Mouse (Mus musculus): Measurements from ENCODE around the gene Rnf224. TPM values are rescaled to one million over a fixed set of nuclear protein-coding genes. Genes with fewer than 3 reads are reported as not detected.

Rnf224 gene
- polyA plus RNA-seq, 2 experiments from 2014 or later = not detected

- ATAC-seq = no peak
Measured at GRCm38 (mm10) chr2:25225811-25226379, 10.7 kb downstream of the Rnf224 start.

DNA sequence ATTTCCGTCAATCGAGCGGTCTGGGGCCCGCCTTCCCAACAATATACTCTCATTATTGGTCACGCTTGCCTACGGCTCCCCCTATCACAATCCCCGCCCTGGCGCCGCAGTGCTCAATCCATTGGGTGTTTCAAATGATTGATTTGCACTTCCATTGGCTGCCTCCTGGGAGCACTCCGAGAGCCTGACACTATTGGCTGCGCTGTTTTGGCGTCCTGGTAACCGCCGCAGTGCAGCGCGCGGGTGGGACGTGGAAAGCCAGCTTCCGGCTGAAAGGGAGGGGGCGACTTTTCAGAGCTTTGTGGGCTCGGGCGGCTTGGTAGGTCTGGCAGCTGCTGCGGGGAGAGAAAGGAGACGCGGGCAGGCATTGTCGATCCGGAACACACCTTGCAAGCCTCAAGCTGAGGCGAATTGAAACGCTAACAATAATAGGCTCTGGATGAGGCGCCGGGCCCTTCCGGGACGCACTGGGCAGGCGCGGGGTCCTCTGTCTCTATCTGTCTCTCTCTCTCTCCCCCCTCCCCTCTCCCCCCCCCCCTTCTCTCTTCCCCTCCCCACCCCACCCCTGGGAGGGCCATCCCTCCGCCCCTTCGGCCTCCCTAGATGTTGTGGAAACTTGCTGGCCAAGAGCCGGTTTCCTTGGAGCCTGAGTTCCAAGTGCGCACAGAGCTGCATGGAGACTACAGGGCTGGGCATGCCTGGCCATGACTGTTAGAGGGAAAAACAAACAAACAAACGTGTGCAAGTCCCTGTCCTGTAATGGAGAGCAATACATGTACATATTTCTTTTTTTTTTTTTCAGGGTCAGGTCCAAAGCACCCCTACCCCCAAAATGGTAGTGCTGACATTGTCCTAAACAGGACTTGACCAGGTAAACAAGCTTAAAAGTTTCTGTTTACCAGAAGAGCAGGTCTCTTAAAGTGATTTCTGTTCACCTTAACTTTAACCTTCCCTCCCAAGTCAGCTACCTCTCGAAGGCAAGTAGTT lies 11.5 kb downstream of the Rnf224 start:
- peak; percentile 86 for ATAC-seq

- no peak for ATAC-seq
Measured at GRCm38 (mm10) chr2:25224492-25224765, 12.2 kb downstream of the Rnf224 start, which contains the start of gene Tubb4b. TSS of gene Tubb4b (minus strand) at chr2:25224702.

- peak; percentile 12 for ATAC-seq
Measured at GRCm38 (mm10) chr2:25223681-25224491, 12.7 kb downstream of the Rnf224 start.

- ATAC-seq = no peak
Measured at GRCm38 (mm10) chr2:25221331-25221772, 15.2 kb downstream of the Rnf224 start.

GRCm38 (mm10) chr2:25218445-25218844 lies 18.1 kb downstream of the Rnf224 start, which contains the start of gene Fam166a:
TSS of gene Fam166a (plus strand) at chr2:25218745.
- ATAC-seq = no peak

DNA sequence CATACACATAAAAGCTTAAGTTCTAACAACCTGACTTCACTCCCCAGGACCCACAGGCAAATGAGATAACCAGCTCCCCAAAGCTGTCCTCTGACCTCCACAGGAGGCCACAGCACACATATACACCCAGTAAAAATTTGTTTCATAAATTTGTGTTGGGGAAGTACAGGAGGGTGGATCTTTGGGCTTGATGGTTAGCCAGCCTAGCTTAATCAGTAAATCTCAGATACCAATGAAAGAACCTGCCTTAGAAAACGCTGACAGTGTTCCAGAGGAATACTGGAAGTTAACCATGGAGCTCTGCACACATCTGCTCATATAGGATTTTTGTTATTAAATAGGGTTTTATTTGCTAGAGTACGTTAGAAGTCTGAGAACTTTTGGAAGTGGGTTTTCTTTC lies 18.9 kb downstream of the Rnf224 start:
- no peak for ATAC-seq

DNA sequence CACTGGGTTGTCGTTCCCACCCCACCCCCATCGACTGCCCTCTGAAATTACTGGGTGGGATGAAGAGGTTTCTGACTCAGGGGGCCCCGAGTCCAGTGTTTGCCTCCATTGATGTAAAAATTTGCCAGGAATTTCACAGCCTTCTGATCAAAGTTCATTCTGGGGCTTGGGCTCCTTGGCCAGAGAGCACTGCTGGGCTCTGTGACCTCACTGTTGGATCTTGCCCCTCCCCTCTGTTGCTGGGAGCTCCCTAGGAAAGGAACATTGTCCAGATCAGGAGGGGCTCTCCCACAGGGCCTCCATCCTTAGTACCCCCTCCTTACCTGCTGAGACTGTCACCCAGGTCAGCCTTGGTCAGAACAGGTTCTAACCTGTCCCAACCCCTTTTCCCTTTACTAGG lies 22.1 kb downstream of the Rnf224 start, which contains the start of gene Stpg3:
Gene Stpg3 (minus strand): TSS at position 194 of the 400 bp plus-strand sequence.
- ATAC-seq = no peak

GRCm38 (mm10) chr2:25213266-25213865 lies 23.2 kb downstream of the Rnf224 start:
- no peak for ATAC-seq

GRCm38 (mm10) chr2:25211121-25211670 lies 25.4 kb downstream of the Rnf224 start, which contains the start of gene Nelfb:
TSS of gene Nelfb (minus strand) at chr2:25211489.
- peak; percentile 98 for ATAC-seq

- ATAC-seq = peak; percentile 20
Measured at GRCm38 (mm10) chr2:25210686-25211085, 25.9 kb downstream of the Rnf224 start.

- ATAC-seq = no peak
Measured at GRCm38 (mm10) chr2:25207593-25207992, 29.0 kb downstream of the Rnf224 start.

DNA sequence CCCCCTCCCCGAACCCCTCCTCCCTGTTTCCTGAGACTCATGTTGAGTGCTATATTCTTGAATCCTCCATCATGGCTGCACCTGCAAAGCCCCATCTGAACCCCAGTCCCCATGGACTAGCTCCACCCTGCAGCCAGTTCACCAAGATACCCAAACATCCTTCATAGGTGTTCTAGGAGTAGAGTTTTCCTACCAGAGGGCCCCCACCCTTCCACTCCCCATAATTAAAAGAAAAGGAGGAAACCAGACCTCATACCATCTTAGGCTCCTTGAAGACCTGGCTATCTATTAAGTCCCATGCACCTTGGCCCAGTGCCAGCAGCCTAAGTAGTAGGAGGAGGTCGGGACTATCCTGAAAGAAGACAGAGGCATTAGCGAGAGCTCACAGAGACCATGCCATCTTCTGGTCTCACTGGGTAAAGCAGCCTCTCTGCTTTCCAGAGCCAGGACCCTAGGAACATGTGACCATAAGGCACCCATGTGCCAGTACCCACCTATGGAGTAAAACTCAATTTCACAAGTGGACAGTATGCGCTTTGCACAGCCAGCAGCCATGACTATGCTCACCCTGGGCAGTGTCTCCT lies 32.9 kb downstream of the Rnf224 start:
- no peak for ATAC-seq

DNA sequence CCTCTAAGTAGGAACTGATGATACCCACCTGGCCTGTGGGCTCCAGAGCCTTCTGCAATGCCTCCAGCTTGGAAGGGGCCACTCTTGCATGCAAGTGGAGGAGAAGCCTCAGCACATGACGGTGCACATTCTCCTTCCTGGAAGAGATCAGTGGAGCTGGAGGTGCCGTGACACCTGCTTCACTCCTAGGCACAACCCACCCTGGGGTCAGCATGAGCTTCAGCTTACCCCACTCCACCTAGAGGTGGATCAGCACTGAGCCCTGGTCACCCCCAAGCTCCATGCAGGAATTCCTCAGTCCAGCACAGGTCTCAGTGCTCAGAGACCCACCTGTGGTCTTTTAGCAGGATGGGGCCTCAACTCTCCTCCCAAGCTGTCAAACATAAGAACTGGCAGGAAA lies 36.0 kb downstream of the Rnf224 start:
- ATAC-seq = no peak

GRCm38 (mm10) chr2:25197946-25198345 lies 38.6 kb downstream of the Rnf224 start:
- no peak for ATAC-seq

DNA sequence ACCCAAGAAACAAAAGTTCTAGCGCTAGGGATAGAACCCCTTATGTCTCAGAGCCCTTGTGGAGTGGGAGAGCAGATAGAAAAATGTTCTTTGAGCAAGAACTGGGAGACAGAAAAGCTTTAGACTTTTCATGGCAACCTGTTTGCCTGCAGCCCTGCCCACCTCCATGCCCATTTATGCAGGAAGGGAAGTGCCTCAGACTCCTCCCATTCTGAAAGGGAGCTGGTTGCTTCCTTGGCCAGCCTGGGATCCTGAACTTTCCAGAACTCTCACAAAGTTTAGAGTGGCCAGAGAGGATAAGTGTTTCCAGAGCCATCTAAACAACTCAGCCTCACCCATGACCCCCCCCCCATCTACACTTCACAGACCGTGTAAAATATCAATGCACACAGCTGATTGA lies 39.4 kb downstream of the Rnf224 start:
- ATAC-seq = no peak

DNA sequence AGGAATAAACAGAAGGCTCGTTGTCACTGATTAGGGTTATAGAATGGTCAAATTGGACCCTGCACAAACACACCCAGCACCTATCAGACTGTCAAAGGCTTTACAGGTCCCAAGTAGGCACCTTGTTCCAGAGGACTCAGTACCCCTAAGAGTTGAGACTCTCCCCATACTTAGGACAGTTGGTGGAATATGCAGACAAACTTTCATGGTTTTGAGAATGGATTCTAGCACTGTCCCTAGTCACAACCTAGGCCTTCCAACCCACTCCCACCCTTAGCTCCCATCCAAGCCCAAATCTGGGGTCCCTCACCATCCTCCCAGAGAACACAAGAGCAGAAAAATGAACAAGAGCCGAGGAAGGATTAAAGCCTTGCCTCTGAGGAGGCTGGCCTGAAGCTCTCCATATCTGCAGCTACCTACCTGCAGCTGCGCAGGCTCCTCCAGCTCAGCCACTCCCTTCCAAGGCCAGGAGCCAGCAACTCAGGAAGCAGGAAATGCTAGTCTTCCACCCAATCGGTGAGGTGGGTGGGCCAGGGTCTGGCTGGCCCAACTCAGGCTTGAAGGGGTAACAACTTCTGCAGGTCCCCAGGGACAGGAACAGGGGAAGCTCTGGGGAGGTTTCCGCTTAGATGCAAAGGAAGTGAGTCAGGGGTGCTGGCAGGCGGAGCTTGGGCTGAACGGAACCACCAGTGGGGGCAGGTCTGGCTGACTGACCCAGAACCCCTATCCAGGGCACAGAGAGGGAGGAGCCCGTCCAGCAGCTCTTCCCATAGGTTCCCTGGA lies 40.2 kb downstream of the Rnf224 start, which contains the start of gene Tor4a:
Gene Tor4a (minus strand): TSS at position 715 of the 783 bp plus-strand sequence.
- ATAC-seq = peak; percentile 59

GRCm38 (mm10) chr2:25195211-25196156 lies 41.1 kb downstream of the Rnf224 start:
- peak; percentile 50 for ATAC-seq

GRCm38 (mm10) chr2:25194486-25195171 lies 42.0 kb downstream of the Rnf224 start:
- no peak for ATAC-seq
